Mouse (Mus musculus): ENCODE measurements around the gene Camk1d.
"Not testable (repeated sequence)": the region's sequence is repeated elsewhere in the genome, so short reads cannot be mapped to it uniquely, and the experiment has no call there.

Camk1d gene

GRCm38 (mm10) chr2:5314530-5315166 lies 399.7 kb downstream of the Camk1d start:
- no peak for DNase-seq

GRCm38 (mm10) chr2:5305156-5305555 lies 409.2 kb downstream of the Camk1d start:
- DNase-seq = no peak

DNA sequence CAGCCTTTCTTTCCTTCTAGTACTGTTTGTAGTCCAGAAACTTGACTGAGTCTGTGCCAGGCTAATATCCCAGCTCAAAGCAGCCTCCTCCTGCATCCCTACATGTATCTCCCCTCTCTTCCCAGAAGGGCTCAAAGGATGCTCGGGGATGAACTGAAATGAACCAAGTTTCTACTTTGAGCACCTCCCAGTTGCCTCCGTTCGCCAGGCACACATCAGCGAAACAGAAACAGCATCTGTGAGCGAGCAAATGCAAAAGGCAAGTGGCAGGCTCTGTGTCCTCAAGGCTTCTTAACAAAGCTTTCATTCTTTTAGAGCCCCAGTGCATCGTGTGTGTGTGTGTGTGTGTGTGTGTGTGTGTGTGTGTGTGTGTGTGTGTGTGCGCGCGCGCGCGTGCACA lies 409.9 kb downstream of the Camk1d start:
- no peak for DNase-seq

DNA sequence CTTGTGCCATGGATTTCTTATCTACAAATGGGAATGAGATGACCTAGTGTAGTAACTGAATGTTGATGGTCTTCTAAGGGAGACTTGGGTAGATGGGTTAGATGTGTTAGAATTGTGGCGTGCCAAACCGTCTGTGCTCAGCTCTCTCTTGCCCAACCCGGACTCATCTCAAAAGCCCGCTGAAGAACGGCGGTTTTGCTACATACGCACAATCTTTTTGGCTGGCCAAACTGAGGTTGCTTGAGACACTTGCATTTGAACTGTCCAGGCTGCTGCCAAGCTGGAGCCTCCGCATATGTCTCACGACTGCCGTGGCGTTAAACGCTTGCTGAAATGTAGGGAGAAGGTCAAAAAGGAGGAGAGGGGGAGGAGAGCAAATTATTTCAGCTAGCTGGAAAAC lies 413.0 kb downstream of the Camk1d start:
- DNase-seq = no peak

- peak in 1 of 2 experiments; percentile 18 for DNase-seq
Observed at GRCm38 (mm10) chr2:5298071-5298470, 416.2 kb downstream of the Camk1d start.

- DNase-seq = no peak
Observed at GRCm38 (mm10) chr2:5296749-5297545, 417.4 kb downstream of the Camk1d start.

DNA sequence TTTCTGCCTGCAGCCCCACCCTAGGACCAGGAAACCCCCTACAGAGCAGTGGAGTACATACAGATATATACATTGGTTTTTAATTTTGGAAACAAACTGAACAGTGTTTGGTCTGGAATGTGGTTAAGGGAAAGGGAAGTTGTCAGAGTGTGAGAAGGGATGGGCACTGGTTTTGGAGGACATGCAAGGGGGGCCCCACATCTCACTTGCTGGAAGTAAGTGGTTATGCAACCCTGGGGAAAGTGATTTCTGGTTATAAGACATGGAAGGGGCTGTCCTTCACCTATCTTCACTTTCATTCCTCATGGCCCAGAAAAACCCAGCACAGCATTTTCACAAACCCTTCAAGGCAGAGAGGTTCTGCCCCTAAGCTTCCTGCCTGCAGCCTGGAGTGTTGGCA lies 419.2 kb downstream of the Camk1d start:
- no peak for DNase-seq

DNA sequence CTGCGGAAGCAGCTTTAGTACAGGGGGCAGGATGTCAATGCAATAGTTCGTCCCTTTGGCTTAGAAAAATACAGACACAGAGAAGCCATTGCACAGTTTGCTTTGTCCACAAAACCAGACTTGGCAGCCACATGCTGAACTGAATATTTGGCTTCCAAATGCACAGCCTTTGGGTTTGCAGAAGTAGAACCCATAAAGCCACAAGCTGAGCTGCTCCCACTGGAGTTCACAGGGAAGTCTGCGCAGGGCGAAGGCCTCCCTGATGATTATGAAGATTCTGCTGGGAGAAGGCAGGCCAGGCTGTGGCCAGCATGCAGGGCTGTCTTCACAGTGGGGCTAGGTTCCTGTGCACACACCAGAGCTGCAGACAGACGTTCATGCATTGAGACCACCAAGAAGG lies 419.9 kb downstream of the Camk1d start:
- DNase-seq = no peak

- no peak for DNase-seq
Observed at GRCm38 (mm10) chr2:5288593-5288992, 425.7 kb downstream of the Camk1d start.

DNA sequence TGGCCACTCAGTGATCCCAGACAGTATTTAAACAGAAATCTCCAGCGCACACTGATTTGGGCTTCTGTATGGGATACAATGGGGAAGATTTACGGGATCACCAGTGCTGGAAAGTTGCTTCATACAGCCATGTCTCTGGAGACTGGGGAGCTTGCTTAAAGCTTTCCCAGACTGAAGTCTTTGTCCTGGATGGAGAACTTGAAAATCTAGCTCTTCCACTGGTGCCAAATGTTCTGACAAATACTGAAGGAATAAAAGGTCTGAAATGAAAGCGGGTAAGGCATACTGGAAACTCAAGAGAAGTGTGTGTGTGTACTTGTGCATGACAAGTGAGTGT lies 427.3 kb downstream of the Camk1d start:
- DNase-seq = no peak

DNA sequence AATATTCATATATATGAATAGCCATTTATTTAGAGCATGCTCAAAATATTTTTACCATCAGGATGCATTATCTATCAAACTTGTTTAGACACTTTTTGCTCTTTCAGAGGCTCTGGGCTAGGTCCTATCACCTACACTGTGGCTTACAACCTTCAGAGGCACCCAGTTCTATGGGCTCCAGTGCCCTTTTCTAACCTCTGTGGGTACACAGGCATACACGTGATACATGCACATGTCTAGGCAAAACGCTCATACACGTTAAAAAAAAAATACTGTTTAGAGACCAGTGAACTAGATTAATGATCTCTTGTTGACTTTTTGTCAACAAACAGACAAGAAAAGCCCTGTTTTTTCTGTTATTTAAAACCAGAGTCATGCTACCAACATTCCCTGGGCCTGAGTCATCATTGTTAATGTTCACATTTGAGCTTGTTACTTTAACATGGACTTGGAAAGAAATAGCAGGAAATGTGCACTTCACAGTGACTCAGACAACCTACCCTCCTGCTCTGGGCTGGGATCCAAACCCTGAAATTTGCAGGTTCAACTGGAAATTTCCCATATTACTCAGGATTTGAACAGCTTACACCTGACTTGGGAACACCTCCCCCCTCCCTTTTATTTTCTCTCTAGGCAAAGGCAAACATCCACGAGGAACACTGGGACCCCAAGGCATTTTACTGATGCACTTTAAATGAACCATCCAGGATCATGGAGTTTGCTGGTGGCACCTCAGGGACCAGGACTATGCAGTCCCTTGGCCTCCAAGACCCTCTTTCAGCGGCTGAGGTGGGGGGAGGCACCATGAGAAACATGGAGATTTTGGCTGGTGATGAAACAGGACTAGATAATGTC lies 427.9 kb downstream of the Camk1d start:
- DNase-seq = peak in 1 of 2 experiments; percentile 55

- no peak for DNase-seq
Observed at GRCm38 (mm10) chr2:5284351-5284750, 430.0 kb downstream of the Camk1d start.

- no peak for DNase-seq
Observed at GRCm38 (mm10) chr2:5282623-5283022, 431.7 kb downstream of the Camk1d start.

GRCm38 (mm10) chr2:5267980-5268379 lies 446.3 kb downstream of the Camk1d start:
- DNase-seq = no peak

- no peak for DNase-seq
Observed at GRCm38 (mm10) chr2:5262279-5262678, 452.0 kb downstream of the Camk1d start.

GRCm38 (mm10) chr2:5258250-5258649 lies 456.1 kb downstream of the Camk1d start:
- no peak for DNase-seq

GRCm38 (mm10) chr2:5249969-5250368 lies 464.3 kb downstream of the Camk1d start:
- DNase-seq = peak; percentile 43 to 55

DNA sequence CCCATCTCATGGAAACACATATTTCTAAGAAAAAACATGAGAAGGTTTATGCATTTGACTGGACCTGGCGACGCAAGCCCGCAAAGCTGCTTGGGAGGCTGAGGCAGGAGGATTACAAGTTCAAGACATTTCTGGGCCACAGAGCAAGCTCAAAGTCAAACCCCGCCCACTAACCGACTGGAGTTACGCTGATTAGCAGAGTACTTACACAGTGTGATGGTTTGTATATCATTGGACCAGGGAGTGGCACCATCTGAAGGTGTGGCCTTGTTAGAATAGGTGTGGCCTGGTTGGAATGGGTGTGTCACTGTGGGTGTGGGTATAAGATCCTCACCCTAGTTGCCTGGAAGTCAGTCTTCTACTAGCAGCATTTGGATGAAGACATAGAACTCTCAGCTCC lies 465.1 kb downstream of the Camk1d start:
- DNase-seq = not testable (repeated sequence)

All from cerebellum, postnatal 25 days (tissue).